Mouse (Mus musculus) erythroblast, embryonic 14.5 days (primary cell): ENCODE results near the gene Itga2b.

Experiments
- GATA1 ChIP-seq: IDR thresholded peaks from 2 replicates; pipeline ENCODE4 v1.6.1; 2012; ENCODE audit warnings: low read length, inconsistent platforms, mixed read lengths
- TAL1 ChIP-seq: IDR thresholded peaks from 3 replicates; pipeline ENCODE4 v1.6.1; 2012; ENCODE audit warnings: low read length, inconsistent platforms, mixed read lengths

GRCm38 (mm10) chr11:102464901-102465300 is 5.0 kb downstream of the Itga2b start:
- TF ChIP-seq TAL1 (no peak), GATA1 (no peak)
